In the genomic region with DNA sequence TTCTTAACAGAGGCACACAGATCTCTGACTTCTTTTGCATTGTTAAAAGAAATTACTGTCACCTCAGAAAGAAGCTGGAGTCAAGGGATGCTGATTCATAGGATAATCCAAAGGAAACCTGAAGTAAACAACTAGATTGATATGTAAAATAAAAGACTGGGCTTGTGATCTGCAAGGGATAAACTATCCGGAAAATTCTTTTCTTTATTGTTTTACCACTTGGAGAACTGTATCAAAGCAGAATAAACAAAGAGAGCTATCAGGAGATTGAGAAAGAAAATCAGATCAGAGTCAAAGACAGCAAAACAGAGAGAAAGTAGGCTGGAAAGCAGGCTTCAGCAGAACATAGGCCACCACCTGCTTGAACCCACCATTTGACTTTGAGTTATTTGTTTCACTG, we compare ENCODE assay signal across 35 mouse cellular contexts.
"Had no signal": no experiment of that assay in that cellular context is flagged by ENCODE, and none has a peak within 500 bp of the region (broad histone marks: within the 10 kb centered on the region; RNA-seq: fewer than 3 reads in every experiment).

No protein-coding gene starts in this region.

- H3K4me2 ChIP-seq: heart, embryonic 11.5 days; heart, embryonic 12.5 days; heart, embryonic 13.5 days; heart, embryonic 15.5 days; hindbrain, embryonic 12.5 days; hindbrain, embryonic 13.5 days; hindbrain, embryonic 14.5 days; hindbrain, embryonic 15.5 days; intestine, embryonic 15.5 days; kidney, embryonic 15.5 days had no signal

- ATAC-seq: hindbrain, embryonic 16.5 days; hindbrain, postnatal 0 days; inflammation-experienced regulatory T-cells, adult 6 months; intestine, embryonic 15.5 days; intestine, embryonic 16.5 days; intestine, postnatal 0 days had no signal

- H3K9me3 ChIP-seq: heart, embryonic 12.5 days; heart, embryonic 13.5 days; heart, embryonic 15.5 days; hindbrain, embryonic 10.5 days; hindbrain, embryonic 12.5 days; hindbrain, embryonic 13.5 days; hindbrain, embryonic 15.5 days; intestine, embryonic 15.5 days; kidney, embryonic 15.5 days had no signal

- H3K9ac ChIP-seq: heart, embryonic 12.5 days; heart, embryonic 13.5 days; heart, embryonic 15.5 days; hindbrain, embryonic 12.5 days; hindbrain, embryonic 13.5 days; hindbrain, embryonic 14.5 days; hindbrain, embryonic 15.5 days; intestine, embryonic 15.5 days; kidney, embryonic 15.5 days had no signal

- H3K4me3 ChIP-seq: heart, embryonic 12.5 days; heart, embryonic 13.5 days; heart, embryonic 15.5 days; hindbrain, embryonic 10.5 days; hindbrain, embryonic 12.5 days; hindbrain, embryonic 13.5 days; hindbrain, embryonic 15.5 days; intestine, embryonic 15.5 days; kidney, embryonic 15.5 days; layer of hippocampus, adult 2 months; left cerebral cortex, adult 2 months had no signal

- H3K27ac ChIP-seq: heart, embryonic 13.5 days; heart, embryonic 15.5 days; hindbrain, embryonic 10.5 days; hindbrain, embryonic 12.5 days; hindbrain, embryonic 13.5 days; hindbrain, embryonic 14.5 days; hindbrain, embryonic 15.5 days; hindbrain, postnatal 0 days; intestine, embryonic 15.5 days; kidney, embryonic 15.5 days; kidney, postnatal 0 days; layer of hippocampus, adult 2 months; left cerebral cortex, adult 2 months had no signal

- H3K4me1 ChIP-seq: heart, embryonic 12.5 days; heart, embryonic 13.5 days; heart, embryonic 15.5 days; hindbrain, embryonic 10.5 days; hindbrain, embryonic 12.5 days; hindbrain, embryonic 15.5 days; intestine, embryonic 15.5 days; kidney, embryonic 15.5 days had no signal

- DNase-seq: heart, postnatal 10 days; heart, postnatal 14 days; heart, postnatal 36 days; heart, postnatal 4 days; kidney, adult 11 months; kidney, adult 18-20 months; kidney, adult 2 months; kidney, adult 8-10 months; kidney, adult 9 months; kidney, postnatal 10 days; kidney, postnatal 14 days; kidney, postnatal 25 days; kidney, postnatal 36 days; kidney, postnatal 4 days; layer of hippocampus, adult 9-11 months; layer of hippocampus, postnatal 36 days had no signal

- H3K27me3 ChIP-seq: heart, embryonic 12.5 days; heart, embryonic 13.5 days; heart, embryonic 15.5 days; hindbrain, embryonic 12.5 days; hindbrain, embryonic 13.5 days; hindbrain, embryonic 15.5 days; intestine, embryonic 15.5 days; kidney, embryonic 15.5 days had no signal

- H3K36me3 ChIP-seq: heart, embryonic 12.5 days; heart, embryonic 13.5 days; heart, embryonic 15.5 days; hindbrain, embryonic 10.5 days; hindbrain, embryonic 12.5 days; hindbrain, embryonic 13.5 days; hindbrain, embryonic 15.5 days; intestine, embryonic 15.5 days; kidney, embryonic 15.5 days had no signal
